Mouse (Mus musculus) R1 (cell line): ENCODE results near the gene Nfib.

Experiments used
- DNase-seq: peaks from one replicate; pipeline ENCODE4 v3.0.0-alpha.2; 2018; ENCODE audit warnings: low read depth, low spot score

Gene Nfib

GRCm38 (mm10) chr4:82466144-82466543 is 239.4 kb downstream of the Nfib start:
- no peak for DNase-seq

DNA sequence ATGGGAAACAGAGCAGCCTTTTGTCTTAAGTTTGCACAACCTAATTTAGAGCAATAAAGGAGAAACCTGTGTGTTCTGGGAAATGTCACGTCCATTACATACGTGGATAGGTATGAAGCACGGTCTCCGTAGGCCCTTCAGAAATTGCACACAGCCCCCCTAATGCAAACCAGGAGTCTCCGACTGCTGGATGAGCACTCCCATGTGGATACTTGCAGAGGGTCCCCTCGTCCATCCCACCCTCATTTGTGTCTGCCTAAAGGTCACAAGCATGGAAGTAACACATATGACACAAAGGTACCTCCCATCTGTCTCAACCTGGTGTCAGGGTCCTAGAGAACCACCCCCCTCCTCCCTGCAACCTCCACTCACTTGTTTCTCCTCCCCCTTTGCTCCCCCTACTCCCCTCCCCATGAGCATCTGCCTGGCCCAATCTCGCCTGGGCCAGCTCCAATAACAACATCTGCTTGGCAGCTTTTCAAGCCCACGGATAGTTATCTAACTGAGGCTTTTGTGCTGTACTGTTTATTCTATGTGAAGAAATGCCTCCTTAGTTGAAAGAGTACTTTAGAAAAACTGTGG is 241.4 kb downstream of the Nfib start:
- DNase-seq: no peak

- DNase-seq: no peak
These were observed 242.3 kb downstream of the Nfib start for GRCm38 (mm10) chr4:82463189-82463715.

GRCm38 (mm10) chr4:82461676-82462075 is 243.9 kb downstream of the Nfib start:
- DNase-seq: no peak

- DNase-seq: no peak
These were observed 246.7 kb downstream of the Nfib start for GRCm38 (mm10) chr4:82458895-82459294.

- DNase-seq: no peak
These were observed 248.6 kb downstream of the Nfib start for GRCm38 (mm10) chr4:82456908-82457307.

DNA sequence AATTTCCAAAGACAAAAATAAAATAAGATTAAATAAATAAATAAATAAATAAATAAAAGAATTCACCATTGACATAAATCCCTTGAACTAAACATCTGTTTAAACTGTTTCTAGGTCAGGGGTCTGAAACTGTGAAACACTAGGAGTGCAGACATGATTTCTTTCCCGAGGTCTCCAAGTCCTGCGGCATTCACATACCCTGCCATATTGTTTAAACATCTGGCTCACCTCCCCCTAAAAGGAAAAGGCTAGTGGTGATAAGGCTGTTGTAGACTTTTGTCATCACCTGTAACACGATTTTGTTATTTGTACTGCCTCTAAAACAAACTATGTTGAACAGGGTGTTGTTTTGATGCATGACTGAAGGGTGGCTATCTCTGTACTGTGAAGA is 249.2 kb downstream of the Nfib start:
- no peak for DNase-seq

- DNase-seq: no peak
These were observed 249.8 kb downstream of the Nfib start for GRCm38 (mm10) chr4:82455617-82456322.

- no peak for DNase-seq
These were observed 250.6 kb downstream of the Nfib start for GRCm38 (mm10) chr4:82454989-82455388.

DNA sequence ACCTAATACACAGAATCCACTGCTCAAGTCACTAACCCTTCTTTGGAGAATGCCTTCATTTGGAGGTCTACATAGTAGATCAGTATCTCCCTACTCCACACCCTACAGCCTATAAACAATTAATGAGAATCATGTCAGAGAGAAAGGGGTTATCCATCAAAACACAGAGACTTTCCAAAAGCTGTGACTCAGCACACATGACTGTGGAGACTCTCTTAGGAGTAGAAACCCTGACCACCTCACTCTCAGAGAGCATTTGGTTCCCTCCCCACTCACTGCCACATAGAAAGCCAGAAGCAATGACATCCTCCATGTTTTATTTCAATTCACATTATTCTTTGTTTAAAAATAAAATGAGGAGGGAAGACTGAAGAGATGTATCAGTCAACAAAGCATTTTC is 252.2 kb downstream of the Nfib start:
- DNase-seq: no peak

DNA sequence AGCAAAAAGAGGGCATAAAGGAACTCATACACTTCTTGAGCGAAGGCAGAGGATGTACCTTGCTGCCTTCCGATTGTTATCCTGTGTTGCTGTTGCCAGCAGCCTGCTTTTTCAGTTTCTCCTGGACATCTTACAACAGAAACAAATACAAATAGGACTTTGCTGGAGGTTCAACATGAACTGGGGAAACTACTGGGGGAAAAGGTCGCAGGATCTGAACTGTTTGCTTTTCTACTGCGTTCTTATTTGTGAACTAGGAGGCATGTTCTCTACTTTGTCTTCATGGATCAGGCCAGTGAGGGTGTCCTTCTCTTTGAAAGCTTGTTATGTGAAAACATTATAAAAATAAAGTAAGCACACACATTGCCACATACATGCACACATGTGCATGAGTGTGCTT is 252.6 kb downstream of the Nfib start:
- DNase-seq: no peak

- DNase-seq: peak; percentile 75
These were observed 258.4 kb downstream of the Nfib start for GRCm38 (mm10) chr4:82447061-82447671.

- no peak for DNase-seq
These were observed 261.5 kb downstream of the Nfib start for GRCm38 (mm10) chr4:82444078-82444477.

DNA sequence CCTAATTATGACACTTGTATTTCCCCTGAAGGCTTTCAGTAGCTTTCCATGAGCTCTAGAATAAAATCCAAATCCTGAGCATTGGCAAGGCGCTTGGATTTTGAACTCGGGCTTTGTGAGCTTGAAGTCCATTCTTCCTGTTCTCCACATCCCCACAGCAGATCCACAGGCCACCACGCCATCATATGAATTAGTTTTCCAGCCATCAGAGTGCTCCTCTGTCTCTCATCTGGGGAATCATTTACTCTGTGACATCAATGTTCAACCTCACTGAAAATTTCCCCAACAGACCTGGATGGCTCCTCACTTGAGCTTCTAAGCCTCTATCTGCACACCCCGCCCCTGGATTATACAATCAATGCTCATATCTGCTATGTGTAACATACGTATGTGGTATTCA is 262.1 kb downstream of the Nfib start:
- DNase-seq: no peak

- DNase-seq: no peak
These were observed 262.5 kb downstream of the Nfib start for GRCm38 (mm10) chr4:82443003-82443402.

DNA sequence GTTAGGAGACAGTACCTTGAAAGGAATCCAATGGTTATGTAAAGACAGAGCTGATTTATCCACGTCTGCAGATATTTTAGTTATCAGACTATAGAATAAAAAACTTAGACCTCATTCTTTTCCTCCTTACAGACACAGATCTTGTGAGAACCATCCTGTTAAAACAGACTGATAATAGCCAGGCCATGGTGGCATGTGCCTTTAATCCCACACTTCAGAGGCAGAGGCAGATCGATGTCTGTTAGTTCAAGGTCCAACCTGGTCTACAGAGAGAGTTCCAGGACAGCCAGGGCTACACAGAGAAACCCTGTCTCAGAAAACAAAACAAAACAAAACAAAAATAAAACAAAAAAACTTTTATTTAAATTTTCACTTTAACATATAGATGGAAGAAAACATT is 264.9 kb downstream of the Nfib start:
- DNase-seq: no peak

- no peak for DNase-seq
These were observed 265.7 kb downstream of the Nfib start for GRCm38 (mm10) chr4:82439813-82440212.

DNA sequence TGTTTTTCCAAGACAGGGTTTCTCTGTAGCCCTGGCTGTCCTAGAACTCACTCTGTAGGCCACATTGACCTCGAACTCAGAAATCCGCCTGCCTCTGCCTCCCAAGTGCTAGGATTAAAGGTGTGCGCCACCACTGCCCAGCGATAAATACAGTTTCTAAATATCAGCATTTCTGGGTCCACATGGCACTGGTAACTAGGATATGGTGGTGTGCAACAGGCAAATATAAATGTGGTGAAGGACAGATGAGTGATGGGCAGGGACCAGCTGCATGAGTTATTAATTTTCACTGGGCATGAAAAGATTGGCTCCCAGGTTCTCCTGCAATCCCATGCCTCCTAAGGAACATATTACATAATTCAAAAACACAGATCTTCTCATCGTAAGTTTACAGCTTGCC is 266.9 kb downstream of the Nfib start:
- no peak for DNase-seq

GRCm38 (mm10) chr4:82437533-82438318 is 267.8 kb downstream of the Nfib start:
- no peak for DNase-seq

GRCm38 (mm10) chr4:82436656-82437055 is 268.9 kb downstream of the Nfib start:
- DNase-seq: peak; percentile 78

- DNase-seq: peak; percentile 88
These were observed 269.8 kb downstream of the Nfib start for GRCm38 (mm10) chr4:82435716-82436115.
